Mouse (Mus musculus): ENCODE measurements at regions not wholly inside any gene's neighbourhood (a gene's known extent, or its start where the extent isn't known, plus 50 kb on each side); places are given as distances from the start of the nearest gene placed in this dataset.

DNA sequence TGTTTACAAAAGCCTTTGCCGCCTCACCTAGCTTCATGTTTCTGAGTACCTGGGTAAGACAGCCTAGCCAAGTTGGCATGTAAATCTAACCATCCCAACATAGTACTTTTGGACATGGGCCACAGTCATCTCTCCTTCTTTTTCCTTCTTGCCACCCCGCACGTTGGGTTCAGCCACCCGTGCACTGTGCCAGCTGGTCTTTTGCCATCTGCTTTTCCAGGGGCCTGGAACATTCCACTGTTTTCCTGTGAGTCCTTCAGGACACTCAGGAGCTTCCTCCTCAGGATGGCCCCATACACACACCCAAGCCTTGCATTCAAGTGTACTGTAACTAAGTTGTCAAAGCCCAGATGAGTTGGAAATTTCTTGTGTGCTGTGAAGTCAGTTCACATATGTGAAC is 132.2 kb upstream of the Jun start:
- no peak for DNase-seq (ENCODE audit: low spot score)

GRCm38 (mm10) chr4:95185113-95185915 is 133.3 kb upstream of the Jun start:
- DNase-seq (ENCODE audit: low spot score), result no peak

DNA sequence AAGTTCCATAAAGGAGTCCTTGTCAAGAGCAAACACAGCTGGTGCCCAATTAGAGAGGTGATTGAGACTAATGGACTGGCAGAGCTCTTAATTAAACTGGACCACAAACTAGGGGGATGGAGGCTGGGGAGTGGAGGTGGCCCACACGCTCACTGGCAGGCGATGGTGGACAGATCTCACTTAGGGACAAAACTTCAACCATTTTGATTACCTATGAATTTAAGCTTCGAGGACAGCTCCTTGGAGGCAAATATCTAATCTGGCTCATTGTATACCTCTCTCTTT is 133.8 kb upstream of the Jun start:
- no peak for DNase-seq (ENCODE audit: low spot score)

- no peak for DNase-seq (ENCODE audit: low spot score)
Observed at GRCm38 (mm10) chr4:95188107-95188506, 136.1 kb upstream of the Jun start.

- DNase-seq (ENCODE audit: low spot score), result no peak
Observed at GRCm38 (mm10) chr4:95191654-95192406, 139.8 kb upstream of the Jun start.

GRCm38 (mm10) chr4:95192562-95192961 is 140.5 kb upstream of the Jun start:
- no peak for DNase-seq (ENCODE audit: low spot score)

DNA sequence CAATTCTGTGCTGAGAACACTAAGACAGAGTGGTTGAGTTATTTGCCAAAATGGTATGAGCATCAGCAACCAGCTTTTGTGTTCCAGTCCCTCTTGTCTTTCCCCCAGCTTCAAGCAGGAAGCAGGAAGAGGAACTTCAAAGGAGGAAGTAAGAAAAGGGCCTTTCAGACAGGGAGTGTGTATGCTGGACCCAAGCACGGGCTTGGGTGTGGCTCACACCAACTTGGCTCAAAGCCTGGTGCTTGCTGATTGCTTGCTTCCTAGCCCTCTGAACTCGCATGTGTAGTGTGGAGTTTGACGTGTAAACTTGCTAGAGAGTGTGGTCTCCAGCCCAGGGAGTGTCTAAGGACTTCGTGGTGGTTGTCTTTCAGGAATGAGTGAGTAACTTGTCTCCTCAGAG is 141.0 kb upstream of the Jun start:
- DNase-seq (ENCODE audit: low spot score), result peak; percentile 6

DNA sequence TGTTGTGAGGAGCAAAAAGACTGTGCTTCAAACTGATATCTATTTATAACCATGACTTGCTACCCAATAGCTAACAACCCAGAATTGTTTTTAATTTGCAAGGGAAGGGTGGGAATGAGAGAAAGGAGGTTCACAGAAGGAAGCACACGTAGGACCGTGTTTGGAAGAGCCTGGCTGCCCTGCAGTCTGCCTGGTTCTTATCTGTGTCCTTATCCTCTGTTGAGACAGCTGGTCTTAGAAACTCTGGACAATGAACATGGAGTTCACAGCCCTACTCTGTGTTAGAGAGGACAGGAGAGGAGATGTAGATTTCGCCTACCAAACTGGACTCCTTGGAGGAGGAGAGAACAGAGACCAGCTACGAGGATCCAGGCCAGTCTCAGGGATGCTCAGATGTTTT is 141.5 kb upstream of the Jun start:
- no peak for DNase-seq (ENCODE audit: low spot score)

- DNase-seq (ENCODE audit: low spot score), result no peak
Observed at GRCm38 (mm10) chr4:95194621-95195455, 142.8 kb upstream of the Jun start.

DNA sequence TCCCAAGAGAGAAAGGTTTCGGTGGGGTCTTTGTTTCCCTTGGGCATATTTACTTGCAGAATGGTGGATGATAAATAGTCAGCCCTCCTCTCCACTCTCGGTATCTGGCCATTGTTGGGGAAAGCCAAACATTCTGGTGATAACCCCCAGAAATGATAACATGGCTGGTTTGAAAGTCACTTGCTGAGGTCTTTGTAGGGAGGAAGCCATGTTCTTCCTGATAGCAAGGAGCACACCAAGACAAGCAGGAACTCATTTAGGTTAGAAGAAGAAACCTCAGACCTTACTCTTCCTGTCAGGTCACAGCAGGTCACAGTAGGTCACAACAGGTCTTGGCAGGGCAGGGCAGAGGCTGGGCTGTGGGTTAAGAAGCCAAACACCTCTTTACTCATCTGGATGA is 144.1 kb upstream of the Jun start:
- peak; percentile 9 for DNase-seq (ENCODE audit: low spot score)

DNA sequence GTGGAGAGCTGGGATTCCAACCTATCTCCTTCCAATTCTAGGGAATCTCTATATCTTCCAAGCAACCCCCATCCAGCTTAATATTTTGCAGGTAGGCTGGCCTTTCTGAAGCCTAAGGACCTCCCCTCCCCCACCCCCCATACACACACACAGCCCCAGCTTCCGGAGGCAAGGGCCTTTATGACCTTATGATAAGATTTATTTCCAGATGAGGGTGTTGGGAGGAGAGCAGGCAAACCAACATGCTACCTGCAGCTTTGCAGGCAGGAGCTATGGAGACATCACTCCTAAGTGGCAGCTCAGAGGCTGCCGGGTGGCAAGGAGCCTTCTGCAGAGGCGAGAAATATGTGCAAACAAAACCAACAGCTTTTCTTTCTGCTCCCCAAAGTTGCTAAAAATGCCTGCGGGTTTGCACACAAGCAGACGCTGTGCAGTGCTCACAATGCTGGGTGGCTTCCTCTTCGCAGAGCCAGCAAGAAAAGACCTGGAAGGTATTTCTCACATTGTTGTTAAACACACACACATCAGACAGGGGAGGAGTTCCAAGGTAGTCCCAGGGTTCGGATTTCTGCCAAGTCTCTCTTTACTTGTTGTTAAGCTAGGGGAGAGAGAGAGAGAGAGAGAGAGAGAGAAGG is 145.2 kb upstream of the Jun start:
- no peak for DNase-seq (ENCODE audit: low spot score)

- no peak for DNase-seq (ENCODE audit: low spot score)
Observed at GRCm38 (mm10) chr4:95199394-95199793, 147.4 kb upstream of the Jun start.

DNA sequence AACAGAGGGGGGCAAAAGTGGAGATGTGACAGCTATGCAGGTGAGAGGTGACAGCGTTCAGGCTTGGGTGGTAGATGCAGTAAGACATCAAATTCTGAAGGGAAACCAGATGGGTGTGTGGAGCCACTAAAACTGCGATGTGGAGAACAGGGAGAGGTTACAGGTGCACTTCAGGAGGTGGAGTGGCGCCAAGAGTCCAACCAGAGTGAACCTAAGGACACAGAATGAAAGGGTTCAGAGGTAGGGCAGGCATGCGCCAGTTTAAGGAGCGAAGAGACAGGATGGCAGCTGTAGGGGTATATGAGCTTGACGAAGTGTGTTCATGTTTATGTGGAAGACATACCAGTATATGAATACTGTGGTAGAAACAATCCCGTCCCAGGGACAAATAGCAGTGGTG is 148.1 kb upstream of the Jun start:
- DNase-seq (ENCODE audit: low spot score), result no peak

GRCm38 (mm10) chr4:95202478-95202877 is 150.5 kb upstream of the Jun start:
- no peak for DNase-seq (ENCODE audit: low spot score)

DNA sequence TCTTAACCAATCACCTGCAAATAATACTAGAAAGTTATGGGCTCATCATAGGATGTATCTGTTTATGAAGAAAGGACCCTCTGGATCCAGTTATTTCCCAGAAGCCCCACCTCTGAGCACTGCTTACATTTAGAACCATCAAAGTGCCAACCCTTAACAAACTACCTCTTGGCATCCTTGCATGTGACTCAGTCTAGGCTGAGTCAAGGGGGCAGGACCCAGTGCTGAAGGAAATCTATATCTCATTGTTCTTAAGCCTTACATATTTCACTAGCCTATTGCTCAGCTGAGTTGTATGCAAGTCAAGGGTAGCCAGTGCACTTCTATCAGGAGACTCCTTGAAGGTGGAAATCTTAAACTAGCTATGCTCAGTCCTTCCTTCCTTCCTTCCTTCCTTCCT is 151.6 kb upstream of the Jun start:
- no peak for DNase-seq (ENCODE audit: low spot score)

DNA sequence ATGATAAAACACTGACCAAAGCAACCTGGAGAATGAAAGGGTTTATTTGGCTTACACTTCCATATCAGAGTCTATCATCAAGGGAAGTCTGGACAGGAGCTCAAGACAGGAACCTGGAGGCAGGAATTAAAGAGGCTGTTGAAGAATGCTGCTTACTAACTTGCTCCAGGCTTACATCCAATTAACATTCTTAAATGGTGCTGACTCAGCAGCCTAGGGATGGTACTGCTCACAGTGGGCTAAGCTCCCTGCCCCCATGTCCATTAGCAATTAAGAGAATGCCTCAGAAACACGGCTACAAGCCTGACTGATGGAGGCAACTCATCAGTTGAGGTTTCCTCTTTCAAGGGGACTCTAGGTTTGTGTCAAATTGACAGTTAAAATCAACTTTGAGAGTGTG is 153.3 kb upstream of the Jun start:
- DNase-seq (ENCODE audit: low spot score), result no peak

DNA sequence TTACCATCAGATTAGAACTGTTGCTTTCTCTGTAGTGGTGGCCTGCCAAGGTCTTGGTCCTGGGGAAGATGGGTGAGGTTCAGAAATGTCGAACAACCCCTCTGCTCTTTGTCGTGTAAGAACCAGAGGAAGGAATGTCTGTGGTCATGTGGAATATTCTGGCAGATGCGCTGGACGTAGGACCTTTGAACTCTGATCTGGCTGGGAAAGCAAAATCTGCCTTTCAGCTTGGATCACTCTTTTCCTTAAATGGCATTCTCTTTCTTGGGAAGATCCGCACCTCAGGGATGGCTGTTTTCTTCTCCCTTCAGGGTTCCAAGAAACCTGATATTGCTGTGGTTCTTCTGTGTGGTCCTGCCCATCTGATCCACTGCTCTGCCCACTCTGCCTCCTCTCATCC is 155.8 kb upstream of the Jun start:
- DNase-seq (ENCODE audit: low spot score), result no peak

DNA sequence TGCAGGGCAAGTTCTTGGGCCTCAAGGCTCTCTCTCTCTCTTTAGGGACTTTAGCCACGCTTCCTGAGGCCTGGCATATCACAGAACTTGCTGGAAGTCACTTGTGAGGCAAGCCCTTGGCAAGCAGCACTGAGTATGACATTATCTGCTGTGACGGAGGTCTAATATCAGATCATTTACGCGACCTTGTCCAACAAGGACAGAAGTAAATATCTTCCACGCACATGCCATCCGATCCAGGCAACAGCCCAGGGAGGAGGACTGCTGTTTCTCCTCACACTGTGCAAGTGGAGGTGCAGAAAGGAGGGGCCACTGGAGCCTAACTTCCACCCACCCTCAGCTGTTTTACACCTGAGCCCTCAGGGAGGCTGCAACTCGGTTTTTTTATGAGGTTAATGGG is 156.8 kb upstream of the Jun start:
- no peak for DNase-seq (ENCODE audit: low spot score)

- DNase-seq (ENCODE audit: low spot score), result no peak
Observed at GRCm38 (mm10) chr4:95209322-95210119, 157.5 kb upstream of the Jun start.

DNA sequence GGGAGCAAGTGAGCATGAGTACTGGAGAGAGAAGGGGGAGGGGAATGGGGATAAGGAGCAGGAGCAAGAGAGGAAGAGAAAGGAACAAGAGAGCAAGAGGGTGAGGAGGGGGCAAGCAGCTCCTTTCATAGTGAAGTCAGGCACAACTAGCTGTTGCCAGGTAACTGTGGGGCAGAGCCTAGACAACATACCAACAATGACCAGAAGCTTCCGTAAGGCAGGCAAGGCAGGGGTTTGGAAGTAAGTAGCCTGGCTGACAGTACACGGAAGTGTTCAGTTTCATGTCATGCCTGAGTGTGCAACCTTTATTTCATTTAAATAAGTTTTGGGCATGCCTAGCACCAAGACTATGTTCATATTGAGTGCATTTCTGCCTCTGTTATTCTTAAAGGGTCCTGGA is 160.5 kb upstream of the Jun start:
- DNase-seq (ENCODE audit: low spot score), result no peak

- DNase-seq (ENCODE audit: low spot score), result no peak
Observed at GRCm38 (mm10) chr4:95213026-95213425, 161.0 kb upstream of the Jun start.

Measured in thymus, postnatal 0 days (tissue).